Mouse (Mus musculus) thymus, adult 2 months (tissue): ENCODE data around the gene Oas1h.

Source experiments
- CTCF ChIP-seq: fragments of 200-500 bp; IDR thresholded peaks from 2 replicates; pipeline ENCODE4 v1.5.1; 2012; ENCODE audit warnings: mild to moderate bottlenecking, control low read depth, low read length, moderate library complexity, borderline replicate concordance; ENCODE audit not compliant: control insufficient read depth, poor library complexity, insufficient read depth; ENCODE audit errors: extremely low read depth
- POLR2A ChIP-seq: fragments of 200-500 bp; IDR thresholded peaks from 2 replicates; pipeline ENCODE4 v1.6.1; 2012; ENCODE audit warnings: mild to moderate bottlenecking, low read length, control low read depth, moderate library complexity; ENCODE audit not compliant: control insufficient read depth, poor library complexity, insufficient read depth; ENCODE audit errors: extremely low read depth

DNA sequence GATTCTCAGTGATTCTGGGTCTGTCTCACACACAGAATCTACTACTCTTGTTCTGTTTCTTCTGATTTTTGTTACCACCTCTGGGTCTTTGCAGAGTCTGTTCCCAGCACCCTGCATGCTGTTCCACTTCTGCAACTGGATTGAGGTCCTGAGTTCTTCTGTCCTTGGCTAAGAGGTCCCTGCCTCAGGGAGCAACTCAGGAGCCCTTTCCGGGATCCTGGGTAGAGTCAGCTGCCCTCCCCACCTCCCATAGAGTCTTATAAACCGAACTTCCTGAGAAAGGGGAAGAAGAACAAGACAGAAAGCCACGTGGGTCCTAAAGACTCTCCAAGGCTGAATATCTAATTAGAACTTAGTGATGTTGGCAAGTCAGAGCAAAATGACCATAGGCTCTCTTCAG is 29.8 kb downstream of the Oas1h start:
- TF ChIP-seq CTCF (no peak), POLR2A (no peak)
